Mouse (Mus musculus): Measurements from ENCODE around the gene Cetn3.

DNA sequence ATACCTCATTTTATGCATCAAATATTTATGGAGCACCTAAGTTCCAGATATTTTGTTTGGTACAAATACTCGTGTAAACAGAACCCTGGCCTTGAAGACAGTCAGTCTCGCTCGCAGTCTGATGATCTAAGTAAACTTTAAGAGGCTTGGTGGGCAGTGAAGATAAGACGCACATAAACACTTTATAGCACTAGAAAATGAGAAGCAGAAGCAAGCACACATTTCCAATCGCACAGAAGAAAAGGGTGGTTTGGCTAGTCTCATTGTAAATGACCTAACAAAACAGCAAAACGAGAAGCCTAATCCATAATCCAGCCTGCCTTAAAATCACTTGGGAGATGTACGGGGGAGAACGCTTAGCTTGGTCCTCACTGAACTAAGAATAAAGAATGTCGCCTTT lies 402 bp upstream of the Cetn3 start:
- TF ChIP-seq CTCF (IDR thresholded peaks at IDR 0.05; ENCODE audit: low read depth) (no peak), EP300 (IDR thresholded peaks at IDR 0.05; ENCODE audit: low read depth) (0 out of 2 replicates have a peak, but pooled peaks have one; percentile 25)
